Mouse (Mus musculus) bone marrow, adult 2 months (tissue): ENCODE results near the gene Hist1h3a.

ENCODE experiments used
- CTCF ChIP-seq: fragments of 200-500 bp; IDR thresholded peaks from 2 replicates; pipeline ENCODE4 v1.5.1; 2011; ENCODE audit warnings: low read length, control low read depth; ENCODE audit not compliant: control insufficient read depth, insufficient read depth
- POLR2A ChIP-seq: fragments of 200-500 bp; IDR thresholded peaks from 2 replicates; pipeline ENCODE4 v1.6.1; 2011; ENCODE audit warnings: low read depth, mild to moderate bottlenecking, control low read depth, low read length, borderline replicate concordance; ENCODE audit not compliant: control insufficient read depth

GRCm38 (mm10) chr13:23763586-23764323 lies 1.6 kb upstream of the Hist1h3a start, which contains the start of gene Hist1h1a:
- TF ChIP-seq POLR2A: peak; percentile 84
- TF ChIP-seq CTCF: no peak
